Mouse (Mus musculus) stomach, embryonic 14.5 days (tissue): ENCODE measurements around the gene Zfp12. TPM values are rescaled to one million over a fixed set of nuclear protein-coding genes. Genes with fewer than 3 reads are reported as not detected.

Experiments
- ATAC-seq: fragments of 200-750 bp; cut with Nextera tagmentation; 2 replicates; pipeline ENCODE4 v1.8.0; 2017; ENCODE audit warnings: low read depth, moderate TSS enrichment; ENCODE audit not compliant: insufficient number of reproducible peaks, insufficient read depth, low FRiP score
- H3K27ac ChIP-seq: fragments of 300-500 bp; sonication (generic); 2 replicates; pipeline ENCODE4 v1.5.1; 2014; ENCODE audit warnings: mild to moderate bottlenecking, low read length, moderate library complexity, mixed read lengths
- H3K27me3 ChIP-seq: fragments of 300-500 bp; sonication (generic); 2 replicates; pipeline ENCODE4 v1.6.1; 2014; ENCODE audit warnings: low read length, control low read depth, mixed read lengths; ENCODE audit not compliant: control insufficient read depth, insufficient read depth
- H3K36me3 ChIP-seq: fragments of 300-500 bp; sonication (generic); 2 replicates; pipeline ENCODE4 v1.6.1; 2014; ENCODE audit warnings: mild to moderate bottlenecking, control low read depth, low read length, moderate library complexity, mixed read lengths; ENCODE audit not compliant: control insufficient read depth, insufficient read depth
- H3K4me1 ChIP-seq: fragments of 300-500 bp; sonication (generic); 2 replicates; pipeline ENCODE4 v1.6.1; 2014; ENCODE audit warnings: low read length, control low read depth, mixed read lengths; ENCODE audit not compliant: control insufficient read depth, insufficient read depth
- H3K4me2 ChIP-seq: fragments of 300-500 bp; sonication (generic); replicated peaks from 2 replicates; pipeline ENCODE4 v1.6.1; 2014; ENCODE audit warnings: low read depth, low read length, control low read depth
- H3K4me3 ChIP-seq: fragments of 300-500 bp; sonication (generic); 2 replicates; pipeline ENCODE4 v1.5.1; 2014; ENCODE audit warnings: low read depth, low read length, control low read depth
- H3K9ac ChIP-seq: fragments of 300-500 bp; sonication (generic); replicated peaks from 2 replicates; pipeline ENCODE4 v1.6.1; 2014; ENCODE audit warnings: low read depth, mild to moderate bottlenecking, control low read depth, low read length, moderate library complexity, mixed read lengths
- H3K9me3 ChIP-seq: fragments of 300-500 bp; sonication (generic); 2 replicates; pipeline ENCODE4 v1.6.1; 2016; ENCODE audit warnings: low read depth, low read length, control low read depth; ENCODE audit not compliant: control insufficient read depth
- WGBS: fragments of 180-500 bp; shearing (Covaris S2); extraction: QIAGEN DNeasy Blood & Tissue Kit; methylation state at CpG from one replicate; pipeline ENCODE4 v1.1.7; 2014; 5-methylcytosine and 5-hydroxymethylcytosine counted together
- polyA plus RNA-seq: library from polyadenylated mRNA; unstranded; fragments of >200 nt; fragmentation: Nextera tagmentation; extraction: Ambion mirVana; gene quantifications from 2 replicates; pipeline ENCODE4 v1.2.1, GENCODE M21; 2014

Gene Zfp12
- polyA plus RNA-seq, 1 experiment from 2014 or later, result 19.3 TPM

- H3K4me3 ChIP-seq, result no peak overlapping the region
- no peak overlapping the region for H3K9ac ChIP-seq
- no peak overlapping the region for H3K4me2 ChIP-seq
- H3K4me1 ChIP-seq, result peaks cover 3% of the 10 kb centered on the region; the same call in 1 of the 2 replicates
- H3K9me3 ChIP-seq, result no peaks in the 10 kb centered on the region
- 90% methylated on average over 7 of the region's 7 CpGs for WGBS
- H3K27ac ChIP-seq, result no peak overlapping the region
- H3K27me3 ChIP-seq, result 0 out of 2 replicates have a peak, but pooled peaks cover 8% of the 10 kb centered on the region
- ATAC-seq, result no peak
- peaks cover 20% of the 10 kb centered on the region for H3K36me3 ChIP-seq
Measured at GRCm38 (mm10) chr5:143298391-143298790, 63.4 kb downstream of the Zfp12 start.

Other genes with a start within 250 kb of the Zfp12 start
- 50.7 and 52.1 TPM in 2 replicates for gene Rnf216, start 122.2 kb upstream of the Zfp12 start, polyA plus RNA-seq
- gene Olfr718-ps1, start 87.6 kb upstream of the Zfp12 start, polyA plus RNA-seq, result 0.07 TPM in 1 of 2 replicates, not detected in the other
- gene Rbak, start 54.4 kb upstream of the Zfp12 start, polyA plus RNA-seq, result 13.2 and 18.0 TPM in 2 replicates
- not detected in 2 replicates for gene Spdye4b, start 54.1 kb upstream of the Zfp12 start, polyA plus RNA-seq
- not detected in 2 replicates for gene Spdye4a, start 8.3 kb upstream of the Zfp12 start, polyA plus RNA-seq
- gene Zfp316, start 34.9 kb downstream of the Zfp12 start, polyA plus RNA-seq, result 1.5 and 1.7 TPM in 2 replicates
- 0.12 and 0.24 TPM in 2 replicates for gene Zfp853, start 58.5 kb downstream of the Zfp12 start, polyA plus RNA-seq
- gene E130309D02Rik, start 80.2 kb downstream of the Zfp12 start, polyA plus RNA-seq, result 26.0 and 28.8 TPM in 2 replicates
- gene Zdhhc4, start 94.1 kb downstream of the Zfp12 start, polyA plus RNA-seq, result 76.2 and 83.4 TPM in 2 replicates
- 1.3 and 2.0 TPM in 2 replicates for gene Grid2ip, start 122.2 kb downstream of the Zfp12 start, polyA plus RNA-seq
- 387 and 412 TPM in 2 replicates for gene Kdelr2, start 168.7 kb downstream of the Zfp12 start, polyA plus RNA-seq
- gene Daglb, start 229.4 kb downstream of the Zfp12 start, polyA plus RNA-seq, result 9.0 TPM in 2 replicates